Mouse (Mus musculus) CD4-positive, CD25-positive, alpha-beta regulatory T cell, adult 4 months (primary cell): ENCODE results near the gene Ddx24. TPM values are rescaled to one million over a fixed set of nuclear protein-coding genes. Genes with fewer than 3 reads are reported as not detected.

Experiments
- polyA plus RNA-seq, 2 experiments: library from polyadenylated mRNA; unstranded; fragments of 100-300 nt; shearing (Covaris generic); gene quantifications; one replicate each; pipeline ENCODE4 v1.2.1; 2017

Ddx24 gene
- polyA plus RNA-seq, 2 experiments from 2014 or later, result 250 to 324 TPM

Other genes with a start within 250 kb of the Ddx24 start
- not detected for gene Prima1, start 183.7 kb downstream of the Ddx24 start, polyA plus RNA-seq
- gene Fam181a, start 114.9 kb downstream of the Ddx24 start, polyA plus RNA-seq, result not detected
- gene Asb2, start 69.8 kb downstream of the Ddx24 start, polyA plus RNA-seq, result 10 to 100 TPM; 25.2 to 31.4 TPM
- gene Otub2, start 37.1 kb downstream of the Ddx24 start, polyA plus RNA-seq, result 1 to 10 TPM; 1.4 to 1.5 TPM
- gene 9330161L09Rik, start 18.0 kb downstream of the Ddx24 start, polyA plus RNA-seq, result under 1 TPM in 1 of 2 experiments, not detected in 1; 0.90 TPM
- gene Ifi27, start 8.4 kb upstream of the Ddx24 start, polyA plus RNA-seq, result 100 to 1,000 TPM; 343 to 436 TPM
- 1,000 to 10,000 TPM; 1,231 to 1,594 TPM for gene Ifi27l2a, start 17.9 kb upstream of the Ddx24 start, polyA plus RNA-seq
- gene Ifi27l2b, start 31.4 kb upstream of the Ddx24 start, polyA plus RNA-seq, result under 1 TPM in 1 of 2 experiments, not detected in 1; 0.40 TPM
- gene Ppp4r4, start 106.5 kb upstream of the Ddx24 start, polyA plus RNA-seq, result under 1 TPM in 1 of 2 experiments, not detected in 1; 0.36 TPM
- gene Serpina10, start 205.6 kb upstream of the Ddx24 start, polyA plus RNA-seq, result not detected
- not detected for gene Serpina6, start 231.4 kb upstream of the Ddx24 start, polyA plus RNA-seq